ENCODE assay signal across 24 mouse cellular contexts in the genomic region with DNA sequence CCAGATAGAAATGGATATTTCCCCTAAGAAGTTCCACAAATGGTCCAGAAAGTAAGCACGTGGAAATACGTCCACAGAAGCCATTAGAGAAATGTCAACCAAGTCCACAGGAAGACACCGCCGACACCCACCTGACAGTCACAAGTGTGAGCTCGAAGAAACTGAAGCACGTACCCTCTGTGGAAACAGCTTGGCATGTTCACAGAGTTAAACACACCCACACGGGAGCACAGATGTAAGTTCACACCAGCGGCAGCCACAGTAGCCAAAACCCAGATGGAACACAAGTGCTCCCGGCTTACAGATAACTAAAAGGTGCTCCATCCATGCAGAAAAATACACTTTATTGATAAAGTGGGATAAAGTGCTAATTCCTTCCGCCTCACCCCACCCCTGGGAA.
"Had no signal": no experiment of that assay in that cellular context is flagged by ENCODE, and none has a peak within 500 bp of the region (broad histone marks: within the 10 kb centered on the region; RNA-seq: fewer than 3 reads in every experiment).

No protein-coding gene starts in this region.

- H3K36me3 ChIP-seq: heart, embryonic 10.5 days; heart, embryonic 12.5 days; hindbrain, embryonic 10.5 days; hindbrain, embryonic 13.5 days; hindbrain, embryonic 15.5 days; kidney, embryonic 15.5 days; limb, embryonic 13.5 days; limb, embryonic 15.5 days; liver, embryonic 12.5 days had no signal

- H3K27ac ChIP-seq: gastrocnemius, adult 2 months; heart, embryonic 10.5 days; hindbrain, embryonic 10.5 days; hindbrain, embryonic 13.5 days; hindbrain, embryonic 15.5 days; hindbrain, postnatal 0 days; kidney, embryonic 15.5 days; kidney, postnatal 0 days; limb, embryonic 13.5 days; limb, embryonic 15.5 days; liver, embryonic 12.5 days had no signal

- H3K27me3 ChIP-seq: hindbrain, embryonic 13.5 days; hindbrain, embryonic 15.5 days; kidney, embryonic 15.5 days; limb, embryonic 13.5 days; limb, embryonic 15.5 days had no signal

- H3K9me3 ChIP-seq: heart, embryonic 10.5 days; heart, embryonic 12.5 days; hindbrain, embryonic 10.5 days; hindbrain, embryonic 13.5 days; hindbrain, embryonic 15.5 days; kidney, embryonic 15.5 days; limb, embryonic 13.5 days; limb, embryonic 15.5 days; liver, embryonic 12.5 days had no signal

- H3K9ac ChIP-seq: heart, embryonic 12.5 days; hindbrain, embryonic 13.5 days; hindbrain, embryonic 15.5 days; kidney, embryonic 15.5 days; limb, embryonic 13.5 days; limb, embryonic 15.5 days; liver, embryonic 12.5 days had no signal

- H3K4me3 ChIP-seq: gastrocnemius, adult 2 months; heart, embryonic 10.5 days; heart, embryonic 12.5 days; hindbrain, embryonic 10.5 days; hindbrain, embryonic 13.5 days; hindbrain, embryonic 15.5 days; kidney, embryonic 15.5 days; limb, embryonic 13.5 days; limb, embryonic 15.5 days; liver, embryonic 12.5 days had no signal

- DNase-seq: gastrocnemius, adult 2 months; gastrocnemius, postnatal 10 days; gastrocnemius, postnatal 25 days; heart, postnatal 10 days; heart, postnatal 4 days; kidney, adult 11 months; kidney, adult 2 months; kidney, adult 9 months; kidney, postnatal 14 days; kidney, postnatal 36 days; layer of hippocampus, adult 9-11 months; layer of hippocampus, postnatal 36 days; left cerebral cortex, postnatal 4 days had no signal

- ATAC-seq: hindbrain, postnatal 0 days; liver, embryonic 12.5 days had no signal

- H3K4me2 ChIP-seq: heart, embryonic 12.5 days; hindbrain, embryonic 13.5 days; hindbrain, embryonic 15.5 days; kidney, embryonic 15.5 days; limb, embryonic 13.5 days; limb, embryonic 15.5 days; liver, embryonic 12.5 days had no signal

- H3K4me1 ChIP-seq: heart, embryonic 10.5 days; heart, embryonic 12.5 days; hindbrain, embryonic 10.5 days; hindbrain, embryonic 13.5 days; hindbrain, embryonic 15.5 days; kidney, embryonic 15.5 days; limb, embryonic 13.5 days; limb, embryonic 15.5 days; liver, embryonic 12.5 days had no signal
